Mouse (Mus musculus): ENCODE results near the gene Erh. TPM values are rescaled to one million over a fixed set of nuclear protein-coding genes. Genes with fewer than 3 reads are reported as not detected.

Erh gene
- polyA plus RNA-seq (2016; fragmentation: Nextera tagmentation; extraction: Ambion mirVana): 542 and 544 TPM in 2 replicates

- H3K4me1 ChIP-seq: peaks cover 40% of the 10 kb centered on the region
- H3K4me3 ChIP-seq: peak within 1 kb of the TSS; percentile 90
- peak within 1 kb of the TSS; percentile 96 for H3K27ac ChIP-seq
- no peaks in the 10 kb centered on the region for H3K9me3 ChIP-seq
- peaks cover 46% of the 10 kb centered on the region for H3K36me3 ChIP-seq (replicated peaks)
- WGBS: under 1% methylated on average over 50 of the region's 50 CpGs
- H3K27me3 ChIP-seq (ENCODE audit: poor library complexity, severe bottlenecking): no peaks in the 10 kb centered on the region
- DNase-seq (ENCODE audit: extremely low spot score, low spot score): peak; percentile 95
These were observed at the start of gene Erh, which contains the start of gene Slc39a9 for GRCm38 (mm10) chr12:80643693-80644505. Gene Erh (minus strand): TSS chr12:80644341. Gene Slc39a9 (plus strand): TSS chr12:80643883.

- 56% methylated on average over 2 of the region's 2 CpGs for WGBS
These were observed 49.6 kb upstream of the Erh start for GRCm38 (mm10) chr12:80693700-80694099.

GRCm38 (mm10) chr12:80692269-80692972 lies 48.3 kb upstream of the Erh start, which contains the start of gene Plekhd1:
Gene Plekhd1 (plus strand): TSS chr12:80692591.
- under 1% methylated on average over 52 of the region's 52 CpGs for WGBS
- peaks cover 69% of the 10 kb centered on the region for H3K27me3 ChIP-seq (ENCODE audit: poor library complexity, severe bottlenecking)
- H3K4me1 ChIP-seq: peaks cover 43% of the 10 kb centered on the region

More at GRCm38 (mm10) chr12:80693700-80694099, 49.6 kb upstream of the Erh start:
- H3K9me3 ChIP-seq: no peaks in the 10 kb centered on the region
- H3K27ac ChIP-seq: no peak overlapping the region
- no peak for DNase-seq (ENCODE audit: extremely low spot score, low spot score)
- H3K4me3 ChIP-seq: no peak overlapping the region
- H3K4me1 ChIP-seq: peaks cover 43% of the 10 kb centered on the region
- H3K27me3 ChIP-seq (ENCODE audit: poor library complexity, severe bottlenecking): peaks cover 69% of the 10 kb centered on the region
- H3K36me3 ChIP-seq (replicated peaks): no peaks in the 10 kb centered on the region

GRCm38 (mm10) chr12:80691671-80692091 lies 47.5 kb upstream of the Erh start:
- 14% methylated on average over 12 of the region's 12 CpGs for WGBS
- Histone ChIP-seq H3K27ac (no peak overlapping the region), H3K27me3 (ENCODE audit: poor library complexity, severe bottlenecking) (peaks cover 63% of the 10 kb centered on the region), H3K36me3 (replicated peaks) (no peaks in the 10 kb centered on the region), H3K9me3 (no peaks in the 10 kb centered on the region), H3K4me3 (peak overlapping the region; percentile 53), H3K4me1 (peaks cover 43% of the 10 kb centered on the region)
- DNase-seq (ENCODE audit: extremely low spot score, low spot score): no peak

More at GRCm38 (mm10) chr12:80692269-80692972, 48.3 kb upstream of the Erh start, which contains the start of gene Plekhd1:
- H3K27ac ChIP-seq: peak within 1 kb of the TSS; percentile 0; the same call in 1 of the 2 replicates
- H3K36me3 ChIP-seq (replicated peaks): no peaks in the 10 kb centered on the region
- peak within 1 kb of the TSS; percentile 53 for H3K4me3 ChIP-seq
- DNase-seq (ENCODE audit: extremely low spot score, low spot score): peak; percentile 50
- H3K9me3 ChIP-seq: no peaks in the 10 kb centered on the region

GRCm38 (mm10) chr12:80689696-80690095 lies 45.6 kb upstream of the Erh start:
- H3K36me3 ChIP-seq (replicated peaks): no peaks in the 10 kb centered on the region
- H3K27ac ChIP-seq: no peak overlapping the region
- DNase-seq (ENCODE audit: extremely low spot score, low spot score): no peak
- H3K27me3 ChIP-seq (ENCODE audit: poor library complexity, severe bottlenecking): peaks cover 52% of the 10 kb centered on the region
- H3K9me3 ChIP-seq: no peaks in the 10 kb centered on the region
- peaks cover 41% of the 10 kb centered on the region for H3K4me1 ChIP-seq
- no peak overlapping the region for H3K4me3 ChIP-seq
- 68% methylated on average over 5 of the region's 5 CpGs for WGBS

- Histone ChIP-seq H3K4me1 (peaks cover 29% of the 10 kb centered on the region), H3K9me3 (no peaks in the 10 kb centered on the region), H3K36me3 (replicated peaks) (no peaks in the 10 kb centered on the region), H3K4me3 (no peak overlapping the region), H3K27ac (no peak overlapping the region), H3K27me3 (ENCODE audit: poor library complexity, severe bottlenecking) (peaks cover 33% of the 10 kb centered on the region)
- WGBS: 88% methylated on average over 10 of the region's 10 CpGs
- DNase-seq (ENCODE audit: extremely low spot score, low spot score): no peak
These were observed 43.7 kb upstream of the Erh start for GRCm38 (mm10) chr12:80687788-80688211.

GRCm38 (mm10) chr12:80684316-80684715 lies 40.2 kb upstream of the Erh start:
- 83% methylated on average over 3 of the region's 3 CpGs for WGBS
- Histone ChIP-seq H3K36me3 (replicated peaks) (peaks cover 3% of the 10 kb centered on the region), H3K9me3 (no peaks in the 10 kb centered on the region), H3K4me1 (0 out of 2 replicates have a peak, but pooled peaks cover 5% of the 10 kb centered on the region), H3K27ac (no peak overlapping the region), H3K27me3 (ENCODE audit: poor library complexity, severe bottlenecking) (no peaks in the 10 kb centered on the region), H3K4me3 (no peak overlapping the region)
- DNase-seq (ENCODE audit: extremely low spot score, low spot score): no peak

- WGBS: 94% methylated on average over 3 of the region's 3 CpGs
- no peak for DNase-seq (ENCODE audit: extremely low spot score, low spot score)
- H3K36me3 ChIP-seq (replicated peaks): peaks cover 5% of the 10 kb centered on the region
- H3K27ac ChIP-seq: no peak overlapping the region
- H3K27me3 ChIP-seq (ENCODE audit: poor library complexity, severe bottlenecking): no peaks in the 10 kb centered on the region
- no peak overlapping the region for H3K4me3 ChIP-seq
- H3K4me1 ChIP-seq: 0 out of 2 replicates have a peak, but pooled peaks cover 5% of the 10 kb centered on the region
- H3K9me3 ChIP-seq: no peaks in the 10 kb centered on the region
These were observed 39.4 kb upstream of the Erh start for GRCm38 (mm10) chr12:80683554-80683953.

GRCm38 (mm10) chr12:80681340-80681739 lies 37.2 kb upstream of the Erh start:
- no peaks in the 10 kb centered on the region for H3K9me3 ChIP-seq
- DNase-seq (ENCODE audit: extremely low spot score, low spot score): no peak
- H3K4me3 ChIP-seq: no peak overlapping the region
- peaks cover 18% of the 10 kb centered on the region for H3K36me3 ChIP-seq (replicated peaks)
- 82% methylated on average over 1 of the region's 1 CpGs for WGBS
- no peak overlapping the region for H3K27ac ChIP-seq
- H3K27me3 ChIP-seq (ENCODE audit: poor library complexity, severe bottlenecking): no peaks in the 10 kb centered on the region
- H3K4me1 ChIP-seq: 0 out of 2 replicates have a peak, but pooled peaks cover 5% of the 10 kb centered on the region

GRCm38 (mm10) chr12:80673170-80673569 lies 29.0 kb upstream of the Erh start:
- H3K4me1 ChIP-seq: no peaks in the 10 kb centered on the region
- 23% methylated on average over 3 of the region's 3 CpGs for WGBS
- H3K27me3 ChIP-seq (ENCODE audit: poor library complexity, severe bottlenecking): no peaks in the 10 kb centered on the region
- no peaks in the 10 kb centered on the region for H3K9me3 ChIP-seq
- peaks cover 66% of the 10 kb centered on the region for H3K36me3 ChIP-seq (replicated peaks)
- H3K4me3 ChIP-seq: no peak overlapping the region
- H3K27ac ChIP-seq: no peak overlapping the region
- no peak for DNase-seq (ENCODE audit: extremely low spot score, low spot score)

- peaks cover 51% of the 10 kb centered on the region for H3K36me3 ChIP-seq (replicated peaks)
- H3K9me3 ChIP-seq: no peaks in the 10 kb centered on the region
- 94% methylated on average over 2 of the region's 2 CpGs for WGBS
- no peak overlapping the region for H3K27ac ChIP-seq
- no peaks in the 10 kb centered on the region for H3K4me1 ChIP-seq
- H3K27me3 ChIP-seq (ENCODE audit: poor library complexity, severe bottlenecking): no peaks in the 10 kb centered on the region
- DNase-seq (ENCODE audit: extremely low spot score, low spot score): no peak
- H3K4me3 ChIP-seq: no peak overlapping the region
These were observed 24.2 kb upstream of the Erh start for GRCm38 (mm10) chr12:80668391-80668790.

GRCm38 (mm10) chr12:80663935-80664334 lies 19.8 kb upstream of the Erh start:
- DNase-seq (ENCODE audit: extremely low spot score, low spot score): no peak
- H3K9me3 ChIP-seq: no peaks in the 10 kb centered on the region
- H3K4me3 ChIP-seq: no peak overlapping the region
- H3K27ac ChIP-seq: no peak overlapping the region
- H3K36me3 ChIP-seq (replicated peaks): peaks cover 48% of the 10 kb centered on the region
- 91% methylated on average over 2 of the region's 2 CpGs for WGBS
- no peaks in the 10 kb centered on the region for H3K27me3 ChIP-seq (ENCODE audit: poor library complexity, severe bottlenecking)
- no peaks in the 10 kb centered on the region for H3K4me1 ChIP-seq
